Mouse (Mus musculus) liver, postnatal 0 days (tissue): ENCODE measurements around the gene Shld1.

ENCODE experiments used
- CTCF ChIP-seq: sonication (generic); IDR thresholded peaks from 2 replicates; pipeline ENCODE4 v1.5.1; 2016; ENCODE audit warnings: antibody characterized with exemption, low read depth
- EP300 ChIP-seq: IDR thresholded peaks from 2 replicates; pipeline ENCODE4 v1.6.1; 2016; ENCODE audit warnings: antibody characterized with exemption, low read depth, mild to moderate bottlenecking

GRCm38 (mm10) chr2:132652476-132652875 lies 34.3 kb upstream of the Shld1 start:
- TF ChIP-seq EP300 (no peak), CTCF (no peak)
